Mouse (Mus musculus): ENCODE measurements around the gene Slf2.

DNA sequence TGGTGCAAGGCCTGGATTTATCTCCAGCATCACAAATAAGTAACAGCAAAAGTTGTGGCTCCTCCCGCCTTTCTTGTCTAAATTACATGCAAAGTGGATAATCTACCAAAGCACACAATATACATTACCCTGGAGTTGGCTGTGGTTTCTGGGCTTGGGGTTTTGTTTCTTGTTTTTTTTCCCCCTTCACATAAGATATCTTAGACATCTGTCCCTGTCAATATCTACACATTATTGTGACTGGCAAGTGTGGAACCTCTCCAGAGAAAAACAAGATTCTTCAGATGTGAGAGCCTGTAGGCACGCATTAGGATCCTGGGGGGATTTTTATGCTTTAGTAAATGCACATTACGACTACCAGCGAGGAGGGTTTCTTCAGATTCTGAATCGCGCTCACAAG, 12.8 kb upstream of the Slf2 start:
- no peak for TF ChIP-seq CTCF (IDR thresholded peaks at IDR 0.05; ENCODE audit: borderline replicate concordance, control insufficient read depth, extremely low read depth, insufficient read depth, low read length, poor library complexity)
- TF ChIP-seq POLR2A (IDR thresholded peaks at IDR 0.05; ENCODE audit: control insufficient read depth, extremely low read depth, insufficient read depth, low read length, poor library complexity), result no peak

Measured in thymus, adult 2 months (tissue).